Mouse (Mus musculus) liver, adult 2 months (tissue): Measurements from ENCODE around the gene Phf1.

ENCODE experiments used
- CTCF ChIP-seq: fragments of 200-500 bp; IDR thresholded peaks from 2 replicates; pipeline ENCODE4 v1.5.1; 2011; ENCODE audit warnings: low read depth, low read length, control low read depth
- POLR2A ChIP-seq: fragments of 200-500 bp; IDR thresholded peaks from 2 replicates; pipeline ENCODE4 v1.6.1; 2011; ENCODE audit warnings: low read length, control low read depth; ENCODE audit not compliant: insufficient read depth; ENCODE audit errors: extremely low read depth

DNA sequence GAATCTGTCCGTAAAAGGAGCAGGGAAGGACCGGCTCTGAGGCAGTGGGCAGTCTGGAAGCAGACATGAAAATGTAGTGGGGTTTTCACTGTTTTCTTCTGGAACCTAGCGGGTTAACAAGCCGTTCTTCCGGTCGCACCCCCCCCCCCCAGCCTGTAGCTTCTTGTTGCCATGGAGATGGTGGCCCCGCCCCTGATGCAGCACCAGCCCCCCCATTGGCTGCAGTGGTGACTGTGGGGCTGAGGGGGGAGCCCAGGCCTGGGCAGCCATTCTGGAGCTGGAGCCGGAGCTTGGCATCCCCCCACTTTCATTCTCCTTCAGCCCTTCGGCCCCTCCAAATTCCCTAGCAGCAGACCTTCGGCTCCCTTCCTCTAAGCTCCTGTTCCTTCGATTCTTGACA is 18.6 kb downstream of the Phf1 start:
- TF ChIP-seq CTCF (no peak), POLR2A (no peak)
